Mouse (Mus musculus): ENCODE measurements around the gene Fosl1. TPM values are rescaled to one million over a fixed set of nuclear protein-coding genes. Genes with fewer than 3 reads are reported as not detected.
"Not testable (repeated sequence)": the region's sequence is repeated elsewhere in the genome, so short reads cannot be mapped to it uniquely, and the experiment has no call there.

The Fosl1 gene
- polyA plus RNA-seq, 1 experiment from 2014 or later, result not detected

DNA sequence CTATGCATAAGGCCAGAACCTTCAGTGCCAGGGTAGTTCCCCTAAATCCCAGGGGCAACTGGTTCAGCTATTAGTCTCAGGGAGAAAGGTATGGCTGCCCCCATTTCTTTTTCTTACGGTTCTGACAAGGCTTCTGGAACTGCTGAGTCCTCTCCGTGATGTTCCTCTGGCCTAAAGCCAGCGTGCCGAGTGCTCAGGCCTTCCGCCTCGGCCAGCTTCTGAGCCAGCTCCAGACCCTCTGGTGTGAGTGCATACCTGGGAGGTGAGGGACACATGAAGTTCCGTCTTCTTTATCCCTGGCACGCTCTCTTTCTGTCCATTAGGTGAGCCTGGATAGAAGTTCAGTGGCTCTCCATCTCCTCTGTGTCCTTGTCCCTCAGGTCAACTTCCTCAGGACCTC, 38.0 kb downstream of the Fosl1 start:
- H3K4me2 ChIP-seq, result no peak overlapping the region
- no peak overlapping the region for H3K27ac ChIP-seq
- H3K9me3 ChIP-seq, result no peaks in the 10 kb centered on the region
- no peak for ATAC-seq (ENCODE audit: insufficient number of reproducible peaks, insufficient read depth, low FRiP score, low TSS enrichment, low read depth)
- H3K4me3 ChIP-seq (replicated peaks), result no peak overlapping the region
- no peaks in the 10 kb centered on the region for H3K27me3 ChIP-seq
- peaks cover 20% of the 10 kb centered on the region for H3K4me1 ChIP-seq (replicated peaks)
- H3K9ac ChIP-seq (replicated peaks), result no peak overlapping the region
- peaks cover 64% of the 10 kb centered on the region for H3K36me3 ChIP-seq
- WGBS, result 87% methylated on average over 8 of the region's 8 CpGs

DNA sequence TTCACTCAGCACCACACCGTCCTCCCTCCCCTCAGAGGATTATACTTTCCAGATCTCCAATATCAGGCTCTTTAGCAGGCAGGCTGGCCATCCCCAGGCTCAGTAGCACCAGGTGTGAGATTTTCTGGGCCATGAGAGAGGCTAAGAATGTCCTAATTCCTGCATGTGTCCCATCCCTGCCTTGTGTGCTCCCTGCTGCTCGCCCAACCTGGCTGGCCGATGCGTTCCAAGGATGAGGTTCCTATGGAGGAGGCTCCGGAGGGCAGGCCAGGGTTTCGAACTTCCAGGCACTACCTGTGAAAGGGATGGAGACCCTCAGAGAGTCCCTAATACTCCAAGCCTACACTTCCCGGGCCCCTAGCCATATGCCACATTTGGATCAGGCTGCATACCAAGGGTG, 38.5 kb downstream of the Fosl1 start:
- Histone ChIP-seq H3K36me3 (peaks cover 59% of the 10 kb centered on the region), H3K4me1 (replicated peaks) (peaks cover 20% of the 10 kb centered on the region), H3K9me3 (no peaks in the 10 kb centered on the region), H3K4me3 (replicated peaks) (no peak overlapping the region), H3K27ac (no peak overlapping the region), H3K9ac (replicated peaks) (no peak overlapping the region), H3K4me2 (no peak overlapping the region), H3K27me3 (no peaks in the 10 kb centered on the region)
- WGBS, result 95% methylated on average over 7 of the region's 7 CpGs
- no peak for ATAC-seq (ENCODE audit: insufficient number of reproducible peaks, insufficient read depth, low FRiP score, low TSS enrichment, low read depth)

DNA sequence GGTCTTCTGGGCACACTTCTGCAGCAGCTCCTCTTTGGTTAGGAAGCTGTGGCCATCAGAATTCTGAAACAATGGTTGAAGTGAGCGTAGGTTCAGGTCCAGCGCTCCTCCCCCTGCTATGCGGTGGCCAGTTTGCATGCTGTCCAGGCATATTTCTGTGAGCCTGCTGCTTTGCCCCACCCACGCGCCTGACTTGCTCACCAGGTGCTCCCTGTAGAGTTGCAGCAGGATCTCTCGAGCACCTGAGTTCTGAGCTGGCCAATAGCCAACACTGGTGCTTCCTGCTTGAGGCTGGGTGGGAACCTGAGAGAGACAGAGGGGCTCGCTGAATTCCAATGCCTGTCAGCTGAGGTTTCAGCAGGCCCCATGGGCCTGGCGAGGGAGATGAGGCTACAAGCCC, 38.9 kb downstream of the Fosl1 start:
- Histone ChIP-seq H3K9me3 (no peaks in the 10 kb centered on the region), H3K4me3 (replicated peaks) (no peak overlapping the region), H3K36me3 (peaks cover 55% of the 10 kb centered on the region), H3K4me2 (no peak overlapping the region), H3K9ac (replicated peaks) (no peak overlapping the region), H3K27me3 (no peaks in the 10 kb centered on the region), H3K4me1 (replicated peaks) (peaks cover 20% of the 10 kb centered on the region), H3K27ac (no peak overlapping the region)
- no peak for ATAC-seq (ENCODE audit: insufficient number of reproducible peaks, insufficient read depth, low FRiP score, low TSS enrichment, low read depth)
- WGBS, result 89% methylated on average over 8 of the region's 8 CpGs

DNA sequence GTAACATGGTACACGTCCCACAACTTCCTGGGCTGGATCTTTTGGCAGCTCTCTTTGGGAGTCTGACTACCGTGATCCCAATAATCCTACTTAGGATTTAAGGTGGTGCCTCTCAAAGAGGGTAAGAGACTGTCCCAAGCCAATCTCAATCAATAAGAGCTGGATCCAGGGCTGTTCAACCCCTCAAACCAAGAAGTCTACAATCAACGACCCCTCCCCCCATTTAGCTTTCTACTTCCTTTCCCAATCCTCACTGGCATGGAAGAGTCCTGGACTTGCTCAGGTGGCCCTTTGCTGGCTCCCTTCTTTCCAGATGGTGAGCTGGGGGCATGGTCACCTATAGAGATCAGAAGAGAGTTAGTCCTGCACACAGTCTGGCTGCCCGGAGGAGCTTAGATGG, 39.4 kb downstream of the Fosl1 start:
- ATAC-seq (ENCODE audit: insufficient number of reproducible peaks, insufficient read depth, low FRiP score, low TSS enrichment, low read depth), result no peak
- no peaks in the 10 kb centered on the region for H3K9me3 ChIP-seq
- H3K4me1 ChIP-seq (replicated peaks), result peaks cover 21% of the 10 kb centered on the region
- peak overlapping the region; percentile 50; the same call in 1 of the 2 replicates for H3K4me3 ChIP-seq (replicated peaks)
- WGBS, result 91% methylated on average over 4 of the region's 4 CpGs
- peaks cover 50% of the 10 kb centered on the region for H3K36me3 ChIP-seq
- peak overlapping the region; percentile 82; the same call in 1 of the 2 replicates for H3K4me2 ChIP-seq
- H3K9ac ChIP-seq (replicated peaks), result no peak overlapping the region
- no peak overlapping the region for H3K27ac ChIP-seq
- H3K27me3 ChIP-seq, result no peaks in the 10 kb centered on the region

DNA sequence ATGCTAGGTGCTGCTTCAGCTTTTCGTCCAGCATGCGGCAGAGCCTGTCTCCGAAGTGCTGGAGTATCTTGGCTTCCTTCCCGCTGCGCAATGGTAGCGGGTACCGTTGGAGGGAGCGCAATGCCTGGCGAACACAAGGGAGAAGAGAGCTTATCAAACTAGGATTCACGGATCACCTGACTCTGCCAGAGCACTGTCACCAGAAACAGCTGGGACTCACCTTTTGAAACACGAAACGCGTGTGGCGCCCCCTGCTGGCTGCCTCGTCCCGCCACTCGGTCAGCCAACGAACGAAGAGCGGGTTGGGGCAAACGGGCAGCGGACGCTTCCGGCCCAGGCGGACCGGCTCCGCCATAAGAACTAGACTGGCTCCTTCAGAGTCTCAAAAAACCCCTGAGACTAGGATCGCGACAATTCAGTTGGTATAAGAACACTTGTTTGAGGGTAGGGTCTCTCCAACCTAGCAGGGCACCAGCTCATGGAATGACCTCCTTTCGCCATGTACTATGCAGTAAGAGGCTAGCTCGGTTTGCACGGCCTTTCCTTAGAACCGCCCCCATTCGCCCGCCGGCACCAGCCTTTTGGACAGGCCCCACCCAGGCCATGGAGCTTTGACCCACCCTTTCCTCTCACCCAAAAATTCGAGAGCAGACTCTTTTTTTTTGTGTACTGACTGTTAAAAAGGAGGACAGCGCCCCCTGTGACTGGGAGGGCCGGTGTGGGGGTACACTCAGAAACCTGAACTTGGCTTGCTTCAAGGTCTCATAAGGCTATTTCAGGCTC, 40.6 kb downstream of the Fosl1 start, which contains the start of gene Mus81:
Gene Mus81, minus strand, starts transcription at position 635 of the 783 bp plus-strand sequence.
- H3K9ac ChIP-seq (replicated peaks), result peak within 1 kb of the TSS; percentile 61
- peak within 1 kb of the TSS; percentile 82 for H3K4me2 ChIP-seq
- peak within 1 kb of the TSS; percentile 98 for H3K27ac ChIP-seq
- H3K4me3 ChIP-seq (replicated peaks), result peak within 1 kb of the TSS; percentile 50
- peak; percentile 66 for ATAC-seq (ENCODE audit: insufficient number of reproducible peaks, insufficient read depth, low FRiP score, low TSS enrichment, low read depth)
- H3K36me3 ChIP-seq, result peaks cover 50% of the 10 kb centered on the region
- no peaks in the 10 kb centered on the region for H3K27me3 ChIP-seq
- peaks cover 32% of the 10 kb centered on the region for H3K4me1 ChIP-seq (replicated peaks)
- H3K9me3 ChIP-seq, result no peaks in the 10 kb centered on the region
- under 1% methylated on average over 39 of the region's 39 CpGs for WGBS

DNA sequence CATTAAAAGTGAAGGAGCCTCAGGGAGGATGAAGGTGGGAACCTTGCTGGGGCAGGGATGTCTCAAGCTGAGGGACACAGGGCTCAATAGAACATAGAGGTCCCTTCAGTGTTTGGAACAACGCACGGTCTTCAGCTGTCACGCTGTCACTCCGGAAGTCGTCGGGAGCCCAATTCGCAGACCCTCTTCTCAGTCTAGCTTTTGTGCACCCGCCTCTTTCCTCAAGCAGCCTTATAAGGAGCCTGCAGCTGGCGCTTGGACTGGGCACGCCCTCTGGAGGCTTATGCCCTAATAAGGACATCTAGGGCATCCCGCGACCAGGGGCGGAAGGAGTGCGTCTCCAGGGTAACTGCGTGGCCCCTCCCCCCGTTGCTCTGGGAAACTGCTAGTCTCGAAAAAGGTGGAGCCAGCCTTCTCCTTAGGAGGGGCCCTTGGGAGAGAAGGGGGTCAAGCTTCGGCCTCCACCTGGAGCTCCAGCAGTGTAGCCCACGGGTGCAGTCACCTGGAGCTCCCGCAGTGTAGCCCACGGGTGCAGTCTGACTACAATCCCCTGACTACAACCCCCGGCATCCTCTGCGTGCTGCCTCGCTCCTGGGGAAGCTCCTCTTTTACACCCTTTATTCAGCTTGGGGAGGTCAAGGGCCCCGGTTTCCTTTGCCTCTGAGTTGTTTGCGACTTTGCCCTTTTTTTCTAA, 41.7 kb downstream of the Fosl1 start:
- Histone ChIP-seq H3K27ac (peak overlapping the region; percentile 98), H3K27me3 (no peaks in the 10 kb centered on the region), H3K36me3 (peaks cover 50% of the 10 kb centered on the region), H3K4me3 (replicated peaks) (peak overlapping the region; percentile 50), H3K4me1 (replicated peaks) (peaks cover 34% of the 10 kb centered on the region), H3K9me3 (no peaks in the 10 kb centered on the region), H3K9ac (replicated peaks) (peak overlapping the region; percentile 61), H3K4me2 (peak overlapping the region; percentile 82)
- under 1% methylated on average over 26 of the region's 26 CpGs for WGBS
- ATAC-seq (ENCODE audit: insufficient number of reproducible peaks, insufficient read depth, low FRiP score, low TSS enrichment, low read depth), result peak; percentile 84

DNA sequence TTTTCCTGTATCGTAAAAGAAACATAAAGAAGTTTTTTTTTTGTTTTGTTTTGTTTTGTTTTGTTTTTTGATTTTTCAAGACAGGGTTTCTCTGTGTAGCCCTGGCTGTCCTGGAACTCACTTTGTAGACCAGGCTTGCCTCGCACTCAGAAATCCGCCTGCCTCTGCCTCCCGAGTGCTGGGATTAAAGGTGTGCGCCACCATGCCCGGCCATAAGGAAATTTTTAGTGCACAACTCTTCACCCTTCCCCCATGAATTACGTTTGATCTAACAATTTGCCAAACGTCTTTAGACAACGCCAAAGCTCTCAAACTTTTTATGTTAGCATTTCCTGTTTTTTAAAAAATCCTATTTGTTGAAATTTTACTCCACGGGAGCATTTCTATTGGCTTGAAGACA, 42.4 kb downstream of the Fosl1 start:
- peak overlapping the region; percentile 82 for H3K4me2 ChIP-seq
- H3K36me3 ChIP-seq, result peaks cover 50% of the 10 kb centered on the region
- peaks cover 34% of the 10 kb centered on the region for H3K4me1 ChIP-seq (replicated peaks)
- H3K27ac ChIP-seq, result peak overlapping the region; percentile 99
- 48% methylated on average over 10 of the region's 10 CpGs for WGBS
- peak overlapping the region; percentile 99 for H3K4me3 ChIP-seq (replicated peaks)
- not testable (repeated sequence) for H3K27me3 ChIP-seq; ATAC-seq (ENCODE audit: insufficient number of reproducible peaks, insufficient read depth, low FRiP score, low TSS enrichment, low read depth); H3K9me3 ChIP-seq; H3K9ac ChIP-seq (replicated peaks)

DNA sequence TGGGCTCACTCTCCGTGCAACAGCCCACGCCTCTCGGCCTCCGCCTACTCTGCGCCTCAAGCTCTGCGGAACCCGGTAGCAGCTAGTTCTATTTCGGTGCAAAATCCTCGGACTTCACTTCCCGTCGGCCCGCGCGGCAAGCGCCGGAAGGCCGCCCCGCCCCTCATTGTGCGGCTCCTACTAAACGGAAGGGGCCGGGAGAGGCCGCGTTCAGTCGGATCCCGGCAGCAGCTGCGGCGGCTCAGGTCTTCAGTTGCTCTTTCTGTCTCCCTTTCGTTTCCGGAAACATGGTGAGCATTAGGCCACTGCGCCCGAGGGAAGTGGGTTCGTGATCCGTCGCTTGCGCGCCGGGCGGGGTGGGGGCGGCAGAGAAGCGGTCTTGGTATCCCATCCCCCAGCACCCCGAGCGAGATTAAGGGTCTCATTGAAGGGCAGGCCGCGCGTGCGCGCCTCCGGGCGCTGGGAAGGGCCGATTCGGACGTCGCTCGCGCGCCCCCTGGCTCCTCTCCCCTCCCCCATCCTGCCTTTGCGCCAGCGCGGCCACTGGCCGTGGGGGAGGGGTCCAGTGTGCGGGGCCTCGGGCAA, 43.1 kb downstream of the Fosl1 start, which contains the start of gene Cfl1:
Gene Cfl1, plus strand, starts transcription at position 143 of the 585 bp plus-strand sequence.
- H3K9ac ChIP-seq (replicated peaks), result peak within 1 kb of the TSS; percentile 96
- under 1% methylated on average over 62 of the region's 62 CpGs for WGBS
- peak within 1 kb of the TSS; percentile 82 for H3K4me2 ChIP-seq
- peak; percentile 20 for ATAC-seq (ENCODE audit: insufficient number of reproducible peaks, insufficient read depth, low FRiP score, low TSS enrichment, low read depth)
- H3K27me3 ChIP-seq, result no peaks in the 10 kb centered on the region
- peak within 1 kb of the TSS; percentile 99 for H3K4me3 ChIP-seq (replicated peaks)
- H3K9me3 ChIP-seq, result no peaks in the 10 kb centered on the region
- peak within 1 kb of the TSS; percentile 99 for H3K27ac ChIP-seq
- H3K36me3 ChIP-seq, result peaks cover 49% of the 10 kb centered on the region
- H3K4me1 ChIP-seq (replicated peaks), result peaks cover 34% of the 10 kb centered on the region

DNA sequence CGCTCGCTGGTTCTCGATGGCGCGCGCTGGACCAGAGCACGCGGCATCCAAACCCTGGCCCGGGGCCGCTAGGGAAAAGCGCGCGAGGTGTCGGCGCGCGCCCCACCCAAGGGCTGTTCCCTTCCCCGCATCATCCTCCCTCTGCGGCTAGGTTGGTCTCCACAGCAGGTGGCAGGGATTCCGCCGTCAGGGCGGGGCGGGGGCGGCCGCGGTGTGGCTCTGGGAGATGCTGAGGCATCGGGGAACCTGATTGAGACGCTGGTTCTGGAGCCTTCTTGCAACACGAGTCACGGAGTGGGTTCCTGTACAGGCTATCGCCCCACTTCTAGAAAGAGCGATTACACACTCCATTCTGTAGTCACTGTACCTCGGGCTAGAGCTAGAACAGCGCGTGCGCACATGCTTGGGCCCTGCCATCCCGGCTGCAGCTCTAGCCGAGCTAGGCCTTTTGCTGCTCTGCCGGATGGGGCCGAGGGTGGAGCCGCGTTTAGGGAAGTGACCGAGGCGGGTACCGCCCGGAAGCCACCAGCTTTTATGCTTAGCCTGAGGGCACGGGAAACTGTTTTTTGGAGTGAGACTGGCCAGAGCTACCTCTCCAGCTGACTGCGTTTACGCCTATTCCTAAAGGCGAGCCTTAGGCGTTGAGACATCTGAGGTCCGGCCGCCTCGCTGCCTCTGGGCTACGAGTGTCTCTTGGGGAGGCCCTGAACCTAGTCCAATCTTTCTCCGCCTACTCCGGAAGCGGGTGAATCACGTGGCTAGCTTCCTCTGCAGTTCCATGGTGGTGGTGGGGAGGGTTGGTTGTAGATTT, 43.8 kb downstream of the Fosl1 start:
- peak overlapping the region; percentile 82 for H3K4me2 ChIP-seq
- H3K4me3 ChIP-seq (replicated peaks), result peak overlapping the region; percentile 99
- under 1% methylated on average over 59 of the region's 59 CpGs for WGBS
- peak overlapping the region; percentile 96 for H3K9ac ChIP-seq (replicated peaks)
- H3K27me3 ChIP-seq, result no peaks in the 10 kb centered on the region
- peak overlapping the region; percentile 99 for H3K27ac ChIP-seq
- peaks cover 34% of the 10 kb centered on the region for H3K4me1 ChIP-seq (replicated peaks)
- no peaks in the 10 kb centered on the region for H3K9me3 ChIP-seq
- H3K36me3 ChIP-seq, result peaks cover 49% of the 10 kb centered on the region
- ATAC-seq (ENCODE audit: insufficient number of reproducible peaks, insufficient read depth, low FRiP score, low TSS enrichment, low read depth), result peak; percentile 3; the same call in 1 of the 2 replicates

DNA sequence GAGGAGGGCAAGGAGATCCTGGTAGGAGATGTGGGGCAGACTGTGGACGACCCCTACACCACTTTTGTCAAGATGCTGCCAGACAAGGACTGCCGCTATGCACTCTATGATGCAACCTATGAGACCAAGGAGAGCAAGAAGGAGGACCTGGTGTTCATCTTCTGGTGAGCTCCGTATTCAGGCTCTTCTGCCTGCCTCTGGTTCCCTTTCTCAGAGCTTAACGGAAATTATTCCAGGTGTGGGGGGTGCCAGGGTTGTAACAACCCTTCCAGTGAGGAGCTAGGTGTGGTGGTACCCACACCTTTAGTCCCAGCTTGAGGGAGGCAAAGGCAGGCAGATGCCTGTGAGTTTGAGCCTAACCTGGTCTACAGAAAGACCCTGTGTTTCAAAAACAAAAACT, 45.3 kb downstream of the Fosl1 start:
- peaks cover 58% of the 10 kb centered on the region for H3K36me3 ChIP-seq
- no peaks in the 10 kb centered on the region for H3K9me3 ChIP-seq
- WGBS, result 88% methylated on average over 4 of the region's 4 CpGs
- H3K9ac ChIP-seq (replicated peaks), result no peak overlapping the region
- H3K27ac ChIP-seq, result no peak overlapping the region
- no peaks in the 10 kb centered on the region for H3K27me3 ChIP-seq
- no peak for ATAC-seq (ENCODE audit: insufficient number of reproducible peaks, insufficient read depth, low FRiP score, low TSS enrichment, low read depth)
- H3K4me2 ChIP-seq, result no peak overlapping the region
- no peak overlapping the region for H3K4me3 ChIP-seq (replicated peaks)
- H3K4me1 ChIP-seq (replicated peaks), result peaks cover 21% of the 10 kb centered on the region
